Mouse (Mus musculus) midbrain, embryonic 14.5 days (tissue): ENCODE measurements around the gene Spred3. TPM values are rescaled to one million over a fixed set of nuclear protein-coding genes. Genes with fewer than 3 reads are reported as not detected.
"Not testable (repeated sequence)": the region's sequence is repeated elsewhere in the genome, so short reads cannot be mapped to it uniquely, and the experiment has no call there.

Experiments
- ATAC-seq: fragments of 200-750 bp; cut with Nextera tagmentation; 2 replicates; pipeline ENCODE4 v1.8.0; 2017; ENCODE audit warnings: moderate number of reproducible peaks, moderate library complexity; ENCODE audit not compliant: low FRiP score, low TSS enrichment
- DNase-seq: peaks from one replicate; pipeline ENCODE4 v3.0.0-alpha.2; 2015
- H3K27ac ChIP-seq: fragments of 300-500 bp; sonication (generic); replicated peaks from 2 replicates; pipeline ENCODE4 v1.5.1; 2014; ENCODE audit warnings: mild to moderate bottlenecking, low read depth, low read length, moderate library complexity
- H3K27me3 ChIP-seq: fragments of 300-500 bp; sonication (generic); 2 replicates; pipeline ENCODE4 v1.6.1; 2014; ENCODE audit warnings: low read length, control low read depth, mixed read lengths; ENCODE audit not compliant: control insufficient read depth, insufficient read depth
- H3K36me3 ChIP-seq: fragments of 300-500 bp; sonication (generic); 2 replicates; pipeline ENCODE4 v1.6.1; 2014; ENCODE audit warnings: low read length, control low read depth; ENCODE audit not compliant: control insufficient read depth, insufficient read depth
- H3K4me1 ChIP-seq: fragments of 300-500 bp; sonication (generic); 2 replicates; pipeline ENCODE4 v1.6.1; 2014; ENCODE audit warnings: mild to moderate bottlenecking, antibody characterized with exemption, low read length, control low read depth; ENCODE audit not compliant: control insufficient read depth, insufficient read depth
- H3K4me2 ChIP-seq: fragments of 300-500 bp; sonication (generic); 2 replicates; pipeline ENCODE4 v1.6.1; 2014; ENCODE audit warnings: mild to moderate bottlenecking, low read length, moderate library complexity
- H3K4me3 ChIP-seq: fragments of 300-500 bp; sonication (generic); replicated peaks from 2 replicates; pipeline ENCODE4 v1.5.1; 2014; ENCODE audit warnings: low read depth, low read length
- H3K9ac ChIP-seq: fragments of 300-500 bp; sonication (generic); replicated peaks from 2 replicates; pipeline ENCODE4 v1.6.1; 2014; ENCODE audit warnings: mild to moderate bottlenecking, low read length, moderate library complexity
- H3K9me3 ChIP-seq: fragments of 300-500 bp; sonication (generic); 2 replicates; pipeline ENCODE4 v1.6.1; 2016; ENCODE audit warnings: low read length, control low read depth, mixed read lengths; ENCODE audit not compliant: control insufficient read depth
- WGBS: fragments of 180-500 bp; shearing (Covaris S2); extraction: QIAGEN DNeasy Blood & Tissue Kit; methylation state at CpG from one replicate; pipeline ENCODE4 v1.1.7; 2014; 5-methylcytosine and 5-hydroxymethylcytosine counted together
- polyA plus RNA-seq: library from polyadenylated mRNA; unstranded; fragments of >200 nt; fragmentation: Nextera tagmentation; extraction: Ambion mirVana; gene quantifications from 2 replicates; pipeline ENCODE4 v1.2.1, GENCODE M21; 2014

Spred3 gene
- polyA plus RNA-seq, 1 experiment from 2014 or later, result 9.4 TPM

GRCm38 (mm10) chr7:29144006-29144405, 26.2 kb downstream of the Spred3 start:
- H3K27ac ChIP-seq, result no peak overlapping the region
- H3K4me1 ChIP-seq, result no peaks in the 10 kb centered on the region
- H3K27me3 ChIP-seq, result no peaks in the 10 kb centered on the region
- no peak for DNase-seq
- no peak overlapping the region for H3K4me2 ChIP-seq
- no peaks in the 10 kb centered on the region for H3K36me3 ChIP-seq
- no peaks in the 10 kb centered on the region for H3K9me3 ChIP-seq
- WGBS, result 88% methylated on average over 4 of the region's 4 CpGs
- H3K4me3 ChIP-seq, result no peak overlapping the region
- no peak overlapping the region for H3K9ac ChIP-seq
- ATAC-seq, result no peak

DNA sequence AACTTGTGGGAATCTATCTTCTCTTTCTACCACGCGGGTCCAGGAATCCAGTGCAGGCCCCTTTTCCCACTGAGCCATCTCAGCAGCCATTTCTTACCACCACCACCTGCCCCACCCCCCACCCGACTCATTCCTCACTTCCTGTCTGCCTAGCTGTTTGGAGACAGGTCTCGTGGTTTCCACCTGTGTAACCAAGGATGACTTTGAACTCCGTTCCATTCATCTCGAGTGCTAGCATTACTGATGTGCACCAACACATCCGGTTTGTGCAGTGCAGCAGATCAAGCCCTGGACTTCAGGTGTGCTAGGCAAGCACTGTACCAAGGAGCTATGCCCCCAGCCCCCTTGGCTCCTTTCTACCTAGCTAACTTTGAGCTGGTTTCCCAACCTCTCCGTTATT, 28.8 kb downstream of the Spred3 start:
- no peaks in the 10 kb centered on the region for H3K36me3 ChIP-seq
- DNase-seq (no peak), ATAC-seq (no peak)
- H3K27ac ChIP-seq, result no peak overlapping the region
- H3K27me3 ChIP-seq, result no peaks in the 10 kb centered on the region
- no peaks in the 10 kb centered on the region for H3K9me3 ChIP-seq
- H3K4me3 ChIP-seq, result no peak overlapping the region
- WGBS, result 89% methylated on average over 8 of the region's 8 CpGs
- H3K9ac ChIP-seq, result no peak overlapping the region
- H3K4me2 ChIP-seq, result no peak overlapping the region
- no peaks in the 10 kb centered on the region for H3K4me1 ChIP-seq

DNA sequence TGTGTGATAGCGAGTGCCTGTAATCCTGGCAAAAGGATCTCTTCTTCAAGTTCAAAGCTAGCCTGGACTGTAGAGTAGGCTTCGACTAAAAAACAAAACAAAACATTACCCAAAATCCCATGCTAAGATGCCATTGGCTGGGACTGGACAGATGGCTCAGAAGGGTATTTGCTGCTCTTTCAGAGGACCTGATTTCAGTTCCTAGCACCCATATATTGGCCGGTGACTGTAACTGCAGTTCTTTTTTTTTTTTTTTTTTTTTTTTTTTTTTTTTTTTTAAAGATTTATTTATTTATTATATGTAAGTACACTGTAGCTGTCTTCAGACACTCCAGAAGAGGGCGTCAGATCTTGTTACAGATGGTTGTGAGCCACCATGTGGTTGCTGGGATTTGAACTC, 31.0 kb downstream of the Spred3 start:
- H3K4me3 ChIP-seq, H3K9ac ChIP-seq, H3K4me1 ChIP-seq, H3K4me2 ChIP-seq, H3K27ac ChIP-seq, H3K36me3 ChIP-seq, DNase-seq, H3K9me3 ChIP-seq, H3K27me3 ChIP-seq, ATAC-seq: not testable (repeated sequence)
- 96% methylated on average over 3 of the region's 4 CpGs for WGBS

DNA sequence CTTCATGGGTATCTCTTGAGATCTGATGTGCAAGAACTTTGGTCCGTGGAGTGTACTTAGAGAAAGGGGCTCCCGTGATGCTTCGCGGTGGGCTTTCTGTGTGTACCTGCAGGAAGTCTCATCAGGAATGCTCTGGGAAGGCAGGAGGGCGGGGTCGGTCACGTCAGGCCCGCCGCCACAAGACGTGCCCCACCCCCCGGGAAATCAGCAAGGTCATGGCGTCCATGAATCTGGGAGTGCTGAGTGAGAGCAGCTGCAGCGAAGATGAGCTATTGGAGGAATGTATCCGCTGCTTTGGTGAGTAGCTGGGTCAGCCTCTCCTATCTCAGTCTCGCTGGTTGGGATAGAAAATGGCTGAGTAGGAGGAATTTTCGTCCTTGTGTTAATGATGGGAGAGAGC, 32.8 kb downstream of the Spred3 start:
- Histone ChIP-seq H3K36me3 (no peaks in the 10 kb centered on the region), H3K4me2 (no peak overlapping the region), H3K27ac (no peak overlapping the region), H3K4me1 (no peaks in the 10 kb centered on the region), H3K9ac (no peak overlapping the region), H3K27me3 (peaks cover 10% of the 10 kb centered on the region; the same call in 1 of the 2 replicates), H3K9me3 (no peaks in the 10 kb centered on the region), H3K4me3 (no peak overlapping the region)
- WGBS, result 44% methylated on average over 16 of the region's 16 CpGs
- ATAC-seq, result no peak
- no peak for DNase-seq

DNA sequence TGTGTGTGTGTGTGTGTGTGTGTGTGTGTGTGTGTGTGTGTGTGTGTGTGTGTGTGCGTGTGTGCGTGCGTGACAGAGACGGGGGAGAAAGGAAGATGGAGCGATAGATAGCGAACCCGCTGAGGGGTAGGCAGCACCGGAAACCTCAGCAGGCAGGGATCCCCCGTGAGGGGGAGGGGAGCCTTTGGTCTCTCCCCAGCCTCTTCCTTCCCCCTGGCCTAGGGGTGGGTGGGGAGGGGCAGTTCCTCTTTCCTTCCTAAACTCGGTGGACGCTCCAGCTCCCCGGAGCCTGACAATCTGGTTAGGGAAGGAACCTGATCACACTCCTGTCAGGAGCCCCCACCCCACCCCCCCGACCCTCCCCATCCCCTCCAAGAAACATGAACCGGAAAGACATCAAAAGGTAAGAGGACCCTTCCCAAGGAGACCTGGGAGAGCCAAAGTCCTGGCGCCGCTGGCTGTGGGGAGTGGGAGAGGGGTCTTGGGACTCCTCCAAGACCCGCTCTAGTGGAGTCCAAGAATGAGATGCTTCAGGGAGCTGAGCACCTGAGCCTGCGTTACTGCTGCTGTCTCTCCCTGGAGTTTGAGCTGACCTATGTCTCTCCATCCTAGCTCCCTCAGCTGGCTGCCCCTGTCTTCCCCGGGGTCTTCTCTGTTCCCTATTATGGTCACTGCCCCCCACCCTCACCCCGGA, 35.4 kb downstream of the Spred3 start, which contains the start of gene Rasgrp4:
Rasgrp4 (plus strand) TSS at position 159 of the 694 bp plus-strand sequence.
- Histone ChIP-seq H3K9ac (peak within 1 kb of the TSS; percentile 42; the same call in 1 of the 2 replicates), H3K27me3 (peaks cover 10% of the 10 kb centered on the region; the same call in 1 of the 2 replicates), H3K4me2 (peak within 1 kb of the TSS; percentile 52), H3K27ac (no peak within 1 kb of the TSS), H3K9me3 (no peaks in the 10 kb centered on the region), H3K4me1 (no peaks in the 10 kb centered on the region), H3K36me3 (no peaks in the 10 kb centered on the region), H3K4me3 (peak within 1 kb of the TSS; percentile 18; the same call in 1 of the 2 replicates)
- WGBS, result under 1% methylated on average over 19 of the region's 20 CpGs
- DNase-seq (peak; percentile 48), ATAC-seq (no peak)

GRCm38 (mm10) chr7:29134230-29134629, 36.0 kb downstream of the Spred3 start:
- 0 out of 2 replicates have a peak overlapping the region, but pooled peaks have one; percentile 18 for H3K4me3 ChIP-seq

GRCm38 (mm10) chr7:29128725-29129124, 41.5 kb downstream of the Spred3 start:
- DNase-seq, result peak; percentile 48

More at GRCm38 (mm10) chr7:29134230-29134629, 36.0 kb downstream of the Spred3 start:
- Histone ChIP-seq H3K27ac (no peak overlapping the region), H3K4me1 (no peaks in the 10 kb centered on the region), H3K4me2 (peak overlapping the region; percentile 52), H3K36me3 (no peaks in the 10 kb centered on the region), H3K27me3 (peaks cover 10% of the 10 kb centered on the region; the same call in 1 of the 2 replicates), H3K9me3 (no peaks in the 10 kb centered on the region), H3K9ac (peak overlapping the region; percentile 42; the same call in 1 of the 2 replicates)
- 3% methylated on average over 4 of the region's 4 CpGs for WGBS
- DNase-seq, result peak; percentile 26
- no peak for ATAC-seq

DNA sequence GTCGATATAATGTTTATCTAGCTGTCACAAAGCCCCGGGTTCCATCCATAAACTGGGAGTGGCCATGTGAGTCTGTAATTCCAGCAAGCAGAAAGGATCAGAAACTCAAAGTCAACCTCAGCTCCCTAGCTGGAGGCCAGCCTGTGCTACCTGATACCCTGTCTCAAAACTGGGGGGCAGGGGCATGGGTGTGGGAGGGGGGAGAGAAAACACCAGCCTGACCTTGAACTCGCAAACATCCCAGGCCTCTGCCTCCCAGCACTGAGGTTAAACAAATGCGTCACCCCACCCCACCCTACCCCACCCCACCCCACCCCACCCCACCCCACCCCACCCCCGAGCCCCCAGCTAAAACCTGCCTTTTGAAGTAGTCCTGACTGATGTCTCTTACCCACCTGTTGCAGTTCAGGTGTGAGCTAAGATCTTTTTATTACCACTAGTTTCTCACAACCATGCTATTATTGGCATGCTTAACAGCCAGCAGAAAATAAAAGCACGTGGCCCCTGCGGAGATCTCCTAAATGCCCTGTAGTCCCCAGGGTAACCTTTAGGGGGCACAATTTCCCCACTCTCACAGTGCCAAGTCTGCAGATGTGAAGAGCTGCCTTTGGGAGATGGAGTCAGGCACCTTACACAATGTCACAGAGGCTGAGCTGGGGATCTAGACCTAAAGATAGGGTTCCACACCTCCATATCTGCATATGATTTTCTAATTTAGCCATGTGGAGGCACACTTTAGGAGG, 43.9 kb downstream of the Spred3 start:
- Histone ChIP-seq H3K27ac (no peak overlapping the region), H3K4me3 (no peak overlapping the region), H3K4me2 (no peak overlapping the region), H3K9me3 (no peaks in the 10 kb centered on the region), H3K27me3 (no peaks in the 10 kb centered on the region), H3K36me3 (no peaks in the 10 kb centered on the region), H3K4me1 (peaks cover 8% of the 10 kb centered on the region; the same call in 1 of the 2 replicates), H3K9ac (no peak overlapping the region)
- ATAC-seq (no peak), DNase-seq (peak; percentile 37)
- 36% methylated on average over 7 of the region's 7 CpGs for WGBS

More at GRCm38 (mm10) chr7:29128725-29129124, 41.5 kb downstream of the Spred3 start:
- ATAC-seq, result no peak
- WGBS, result 36% methylated on average over 2 of the region's 2 CpGs
- Histone ChIP-seq H3K4me2 (no peak overlapping the region), H3K27ac (no peak overlapping the region), H3K4me3 (no peak overlapping the region), H3K9me3 (no peaks in the 10 kb centered on the region), H3K9ac (no peak overlapping the region), H3K4me1 (peaks cover 8% of the 10 kb centered on the region; the same call in 1 of the 2 replicates), H3K36me3 (no peaks in the 10 kb centered on the region), H3K27me3 (no peaks in the 10 kb centered on the region)
